Mouse (Mus musculus) macrophage (primary cell): ENCODE measurements around the gene Fam78a. TPM values are rescaled to one million over a fixed set of nuclear protein-coding genes. Genes with fewer than 3 reads are reported as not detected.

ENCODE experiments used
- H3K27ac ChIP-seq: fragments of 350-480 bp; formaldehyde crosslinking; 2 replicates; pipeline ENCODE4 v1.9.0; 2021
- H3K36me3 ChIP-seq: fragments of 350-480 bp; formaldehyde crosslinking; 2 replicates; pipeline ENCODE4 v1.9.0; 2021; ENCODE audit errors: inconsistent target
- H3K4me3 ChIP-seq: fragments of 350-480 bp; formaldehyde crosslinking; 2 replicates; pipeline ENCODE4 v1.9.0; 2021; ENCODE audit errors: inconsistent target
- H3K79me2 ChIP-seq: fragments of 350-480 bp; formaldehyde crosslinking; 2 replicates; pipeline ENCODE4 v1.9.0; 2021; ENCODE audit errors: inconsistent target
- WGBS: methylation state at CpG from one replicate; pipeline ENCODE4 v1.1.7; 2026; ENCODE audit warnings: inconsistent platforms; ENCODE audit not compliant: missing documents; 5-methylcytosine and 5-hydroxymethylcytosine counted together
- polyA plus RNA-seq: library from polyadenylated mRNA; stranded (reverse); fragments of 250-400 nt; gene quantifications from 3 replicates; pipeline ENCODE4 v1.2.4, GENCODE M21; 2018; ENCODE audit warnings: inconsistent platforms

Gene Fam78a
- polyA plus RNA-seq, 1 experiment from 2014 or later, result 12.7 TPM

- 95% methylated on average over 26 of the region's 31 CpGs for WGBS
- H3K36me3 ChIP-seq, result peaks cover 24% of the 10 kb centered on the region; the same call in 1 of the 2 replicates
- no peak overlapping the region for H3K27ac ChIP-seq
- H3K4me3 ChIP-seq, result no peak overlapping the region
- peaks cover 53% of the 10 kb centered on the region for H3K79me2 ChIP-seq
Measured at GRCm38 (mm10) chr2:32068811-32069607, 15.6 kb downstream of the Fam78a start.

GRCm38 (mm10) chr2:32066005-32066404, 18.7 kb downstream of the Fam78a start:
- no peak overlapping the region for H3K4me3 ChIP-seq
- peaks cover 23% of the 10 kb centered on the region for H3K79me2 ChIP-seq
- no peak overlapping the region for H3K27ac ChIP-seq
- 90% methylated on average over 4 of the region's 4 CpGs for WGBS
- peaks cover 24% of the 10 kb centered on the region; the same call in 1 of the 2 replicates for H3K36me3 ChIP-seq

GRCm38 (mm10) chr2:32065371-32065791, 19.3 kb downstream of the Fam78a start:
- peaks cover 24% of the 10 kb centered on the region; the same call in 1 of the 2 replicates for H3K36me3 ChIP-seq
- 66% methylated on average over 5 of the region's 5 CpGs for WGBS
- no peak overlapping the region for H3K27ac ChIP-seq
- H3K4me3 ChIP-seq, result no peak overlapping the region
- H3K79me2 ChIP-seq, result peaks cover 17% of the 10 kb centered on the region; the same call in 1 of the 2 replicates

GRCm38 (mm10) chr2:32064913-32065312, 19.7 kb downstream of the Fam78a start:
- H3K4me3 ChIP-seq, result no peak overlapping the region
- H3K27ac ChIP-seq, result no peak overlapping the region
- WGBS, result 42% methylated on average over 11 of the region's 13 CpGs
- H3K36me3 ChIP-seq, result peaks cover 24% of the 10 kb centered on the region; the same call in 1 of the 2 replicates
- peaks cover 12% of the 10 kb centered on the region; the same call in 1 of the 2 replicates for H3K79me2 ChIP-seq

GRCm38 (mm10) chr2:32063451-32064151, 21.1 kb downstream of the Fam78a start:
- Histone ChIP-seq H3K27ac (no peak overlapping the region), H3K36me3 (peaks cover 18% of the 10 kb centered on the region; the same call in 1 of the 2 replicates)

GRCm38 (mm10) chr2:32062626-32063410, 21.8 kb downstream of the Fam78a start:
- Histone ChIP-seq H3K36me3 (peaks cover 11% of the 10 kb centered on the region; the same call in 1 of the 2 replicates), H3K79me2 (no peaks in the 10 kb centered on the region; the same call in 1 of the 2 replicates), H3K4me3 (no peak overlapping the region), H3K27ac (no peak overlapping the region)
- WGBS, result 67% methylated on average over 15 of the region's 15 CpGs

More at GRCm38 (mm10) chr2:32063451-32064151, 21.1 kb downstream of the Fam78a start:
- 77% methylated on average over 7 of the region's 7 CpGs for WGBS
- no peak overlapping the region for H3K4me3 ChIP-seq
- H3K79me2 ChIP-seq, result peaks cover 4% of the 10 kb centered on the region; the same call in 1 of the 2 replicates

- no peaks in the 10 kb centered on the region for H3K79me2 ChIP-seq
- H3K36me3 ChIP-seq, result 0 out of 2 replicates have a peak, but pooled peaks cover 1% of the 10 kb centered on the region
- 57% methylated on average over 12 of the region's 12 CpGs for WGBS
- H3K4me3 ChIP-seq, result no peak overlapping the region
- H3K27ac ChIP-seq, result no peak overlapping the region
Measured at GRCm38 (mm10) chr2:32061722-32062505, 22.7 kb downstream of the Fam78a start.

- no peak overlapping the region for H3K27ac ChIP-seq
- 37% methylated on average over 2 of the region's 2 CpGs for WGBS
- H3K36me3 ChIP-seq, result no peaks in the 10 kb centered on the region
- no peaks in the 10 kb centered on the region for H3K79me2 ChIP-seq
- H3K4me3 ChIP-seq, result no peak overlapping the region
Measured at GRCm38 (mm10) chr2:32061189-32061588, 23.5 kb downstream of the Fam78a start.

- 81% methylated on average over 6 of the region's 6 CpGs for WGBS
- no peaks in the 10 kb centered on the region for H3K36me3 ChIP-seq
- no peak overlapping the region for H3K27ac ChIP-seq
- H3K79me2 ChIP-seq, result no peaks in the 10 kb centered on the region
- no peak overlapping the region for H3K4me3 ChIP-seq
Measured at GRCm38 (mm10) chr2:32060228-32060805, 24.3 kb downstream of the Fam78a start.

GRCm38 (mm10) chr2:32059613-32060012, 25.0 kb downstream of the Fam78a start:
- Histone ChIP-seq H3K79me2 (no peaks in the 10 kb centered on the region), H3K27ac (no peak overlapping the region), H3K36me3 (no peaks in the 10 kb centered on the region), H3K4me3 (no peak overlapping the region)
- 88% methylated on average over 6 of the region's 6 CpGs for WGBS

GRCm38 (mm10) chr2:32058716-32059115, 25.9 kb downstream of the Fam78a start:
- whole genome bisulfite sequencing, result 94% methylated on average over 5 of the region's 5 CpGs
- no peak overlapping the region for H3K4me3 ChIP-seq
- H3K79me2 ChIP-seq, result no peaks in the 10 kb centered on the region
- H3K36me3 ChIP-seq, result no peaks in the 10 kb centered on the region
- H3K27ac ChIP-seq, result no peak overlapping the region

GRCm38 (mm10) chr2:32058241-32058640, 26.4 kb downstream of the Fam78a start:
- Histone ChIP-seq H3K4me3 (no peak overlapping the region), H3K36me3 (no peaks in the 10 kb centered on the region), H3K79me2 (no peaks in the 10 kb centered on the region), H3K27ac (no peak overlapping the region)
- WGBS, result 95% methylated on average over 9 of the region's 9 CpGs

GRCm38 (mm10) chr2:32057794-32058193, 26.9 kb downstream of the Fam78a start:
- Histone ChIP-seq H3K4me3 (no peak overlapping the region), H3K27ac (no peak overlapping the region), H3K36me3 (no peaks in the 10 kb centered on the region), H3K79me2 (no peaks in the 10 kb centered on the region)
- WGBS, result 96% methylated on average over 4 of the region's 4 CpGs
